Mouse (Mus musculus) thymus, adult 2 months (tissue): ENCODE measurements around the gene Card19.

ENCODE experiments used
- CTCF ChIP-seq: fragments of 200-500 bp; IDR thresholded peaks from 2 replicates; pipeline ENCODE4 v1.5.1; 2012; ENCODE audit warnings: mild to moderate bottlenecking, control low read depth, low read length, moderate library complexity, borderline replicate concordance; ENCODE audit not compliant: control insufficient read depth, poor library complexity, insufficient read depth; ENCODE audit errors: extremely low read depth
- POLR2A ChIP-seq: fragments of 200-500 bp; IDR thresholded peaks from 2 replicates; pipeline ENCODE4 v1.6.1; 2012; ENCODE audit warnings: mild to moderate bottlenecking, low read length, control low read depth, moderate library complexity; ENCODE audit not compliant: control insufficient read depth, poor library complexity, insufficient read depth; ENCODE audit errors: extremely low read depth

DNA sequence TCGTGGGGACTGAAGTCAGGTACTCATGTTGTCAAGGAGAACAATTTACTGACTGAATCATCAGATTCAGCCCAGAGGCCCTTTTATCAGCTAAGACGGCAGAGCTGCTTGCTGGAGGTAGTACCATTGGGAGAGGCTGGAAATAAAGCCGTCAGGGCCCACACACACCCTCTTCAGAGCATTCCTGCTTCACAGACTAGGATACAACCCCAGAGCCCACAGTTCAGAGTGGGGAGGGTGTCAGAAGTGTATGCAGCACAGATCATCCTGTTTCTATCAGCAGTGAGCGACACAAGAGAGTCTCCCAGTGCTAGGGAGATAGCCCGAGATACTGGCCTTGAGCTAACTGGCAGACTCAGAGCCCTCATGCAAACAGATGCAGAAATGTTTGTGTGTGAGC is 32.7 kb downstream of the Card19 start:
- TF ChIP-seq POLR2A (no peak), CTCF (no peak)
